Mouse (Mus musculus) neural tube, embryonic 13.5 days (tissue): Measurements from ENCODE around the gene Arnt. TPM values are rescaled to one million over a fixed set of nuclear protein-coding genes. Genes with fewer than 3 reads are reported as not detected.
A peak's percentile ranks its signal among the peaks of the same experiment; 100 is the strongest.
"Not testable (repeated sequence)": the region's sequence is repeated elsewhere in the genome, so short reads cannot be mapped to it uniquely, and the experiment has no call there.

Source experiments
- ATAC-seq: fragments of 200-750 bp; cut with Nextera tagmentation; 2 replicates; pipeline ENCODE4 v1.8.0; 2017; ENCODE audit warnings: low read depth, mild to moderate bottlenecking, moderate TSS enrichment, moderate library complexity
- H3K27ac ChIP-seq: fragments of 300-500 bp; sonication (generic); replicated peaks from 2 replicates; pipeline ENCODE4 v1.5.1; 2015; ENCODE audit warnings: moderate library complexity, mild to moderate bottlenecking, inconsistent platforms
- H3K27me3 ChIP-seq: fragments of 300-500 bp; sonication (generic); 2 replicates; pipeline ENCODE4 v1.6.1; 2015; ENCODE audit warnings: mild to moderate bottlenecking, inconsistent platforms
- H3K36me3 ChIP-seq: fragments of 300-500 bp; sonication (generic); 2 replicates; pipeline ENCODE4 v1.6.1; 2015; ENCODE audit warnings: mild to moderate bottlenecking, inconsistent platforms
- H3K4me1 ChIP-seq: fragments of 300-500 bp; sonication (generic); replicated peaks from 2 replicates; pipeline ENCODE4 v1.6.1; 2015; ENCODE audit warnings: inconsistent platforms
- H3K4me2 ChIP-seq: fragments of 300-500 bp; sonication (generic); 2 replicates; pipeline ENCODE4 v1.6.1; 2015; ENCODE audit warnings: inconsistent platforms, mild to moderate bottlenecking, moderate library complexity
- H3K4me3 ChIP-seq: fragments of 300-500 bp; sonication (generic); 2 replicates; pipeline ENCODE4 v1.5.1; 2015; ENCODE audit warnings: mild to moderate bottlenecking, inconsistent platforms
- H3K9ac ChIP-seq: fragments of 300-500 bp; sonication (generic); 2 replicates; pipeline ENCODE4 v1.6.1; 2015; ENCODE audit warnings: moderate library complexity, mild to moderate bottlenecking, inconsistent platforms
- H3K9me3 ChIP-seq: fragments of 300-500 bp; sonication (generic); 2 replicates; pipeline ENCODE4 v1.6.1; 2016; ENCODE audit warnings: inconsistent platforms
- WGBS: fragments of 180-500 bp; shearing (Covaris S2); methylation state at CpG from one replicate; pipeline ENCODE4 v1.1.7; 2015; 5-methylcytosine and 5-hydroxymethylcytosine counted together
- polyA plus RNA-seq: library from polyadenylated mRNA; unstranded; fragments of >200 nt; fragmentation: Nextera tagmentation; extraction: Ambion mirVana; gene quantifications from 2 replicates; pipeline ENCODE4 v1.2.1, GENCODE M21; 2015

Arnt gene
- polyA plus RNA-seq = 19.2 and 22.7 TPM in 2 replicates

GRCm38 (mm10) chr3:95434136-95434982 is at the start of gene Arnt:
Gene Arnt (plus strand): TSS chr3:95434388.
- H3K27ac ChIP-seq = peak within 1 kb of the TSS; percentile 87
- H3K9me3 ChIP-seq = no peaks in the 10 kb centered on the region
- no peaks in the 10 kb centered on the region for H3K27me3 ChIP-seq
- H3K4me2 ChIP-seq = peak within 1 kb of the TSS; percentile 82
- H3K9ac ChIP-seq = peak within 1 kb of the TSS; percentile 86
- peak within 1 kb of the TSS; percentile 88 for H3K4me3 ChIP-seq
- ATAC-seq = peak; percentile 99
- 1% methylated on average over 47 of the region's 47 CpGs for WGBS
- H3K36me3 ChIP-seq = peaks cover 18% of the 10 kb centered on the region
- peaks cover 21% of the 10 kb centered on the region for H3K4me1 ChIP-seq

DNA sequence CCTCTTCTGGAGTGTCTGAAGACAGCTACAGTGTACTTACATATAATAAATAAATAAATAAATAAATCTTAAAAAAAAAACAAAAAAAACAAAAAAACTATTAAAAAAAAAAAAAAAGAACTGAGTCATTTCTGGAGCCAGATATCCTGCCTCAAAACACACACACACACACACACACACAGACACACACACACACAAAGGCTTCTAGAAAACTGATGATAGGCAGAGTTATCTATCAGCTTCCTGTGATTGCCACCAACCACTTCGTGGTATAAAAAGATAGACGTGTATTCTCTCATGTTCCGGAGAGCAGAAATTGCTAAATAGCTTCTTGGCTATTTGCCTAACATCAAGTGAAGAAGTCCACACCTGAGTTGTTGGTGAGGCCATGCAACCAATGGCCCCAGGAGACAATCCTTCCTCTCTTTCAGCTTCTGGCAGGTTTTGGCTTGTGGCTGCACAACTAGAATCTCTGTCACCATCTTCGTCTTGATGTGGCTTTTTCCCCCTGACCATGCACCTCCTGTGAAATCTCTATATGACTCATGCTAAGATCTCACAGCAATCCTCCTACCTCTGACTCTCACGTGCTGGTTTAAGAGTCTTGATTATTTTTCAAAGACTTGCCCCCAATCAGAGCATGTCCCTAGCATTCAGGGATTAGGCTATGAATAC is 48.6 kb upstream of the Arnt start:
- Histone ChIP-seq H3K4me3 (no peak overlapping the region), H3K9ac (no peak overlapping the region), H3K4me2 (no peak overlapping the region), H3K36me3 (no peaks in the 10 kb centered on the region), H3K27ac (no peak overlapping the region), H3K27me3 (no peaks in the 10 kb centered on the region), H3K4me1 (no peaks in the 10 kb centered on the region), H3K9me3 (no peaks in the 10 kb centered on the region)
- ATAC-seq = no peak
- 86% methylated on average over 5 of the region's 5 CpGs for whole genome bisulfite sequencing

GRCm38 (mm10) chr3:95394385-95394784 is 39.8 kb upstream of the Arnt start:
- no peaks in the 10 kb centered on the region for H3K4me1 ChIP-seq
- no peak overlapping the region for H3K9ac ChIP-seq
- H3K36me3 ChIP-seq = no peaks in the 10 kb centered on the region
- peaks cover 8% of the 10 kb centered on the region for H3K9me3 ChIP-seq
- 89% methylated on average over 4 of the region's 4 CpGs for WGBS
- H3K4me3 ChIP-seq = no peak overlapping the region
- H3K27me3 ChIP-seq = no peaks in the 10 kb centered on the region
- ATAC-seq = no peak
- no peak overlapping the region for H3K27ac ChIP-seq
- H3K4me2 ChIP-seq = no peak overlapping the region

- no peaks in the 10 kb centered on the region for H3K9me3 ChIP-seq
- ATAC-seq = no peak
- H3K27ac ChIP-seq = no peak within 1 kb of the TSS
- 91% methylated on average over 3 of the region's 3 CpGs for WGBS
- H3K27me3 ChIP-seq = no peaks in the 10 kb centered on the region
- H3K4me2 ChIP-seq = no peak within 1 kb of the TSS
- H3K9ac ChIP-seq = no peak within 1 kb of the TSS
- H3K4me1 ChIP-seq = no peaks in the 10 kb centered on the region
- no peak within 1 kb of the TSS for H3K4me3 ChIP-seq
- H3K36me3 ChIP-seq = no peaks in the 10 kb centered on the region
These were observed 31.4 kb upstream of the Arnt start, which contains the start of gene 4930558C23Rik for GRCm38 (mm10) chr3:95402741-95403140. Gene 4930558C23Rik (minus strand): TSS chr3:95402841.

DNA sequence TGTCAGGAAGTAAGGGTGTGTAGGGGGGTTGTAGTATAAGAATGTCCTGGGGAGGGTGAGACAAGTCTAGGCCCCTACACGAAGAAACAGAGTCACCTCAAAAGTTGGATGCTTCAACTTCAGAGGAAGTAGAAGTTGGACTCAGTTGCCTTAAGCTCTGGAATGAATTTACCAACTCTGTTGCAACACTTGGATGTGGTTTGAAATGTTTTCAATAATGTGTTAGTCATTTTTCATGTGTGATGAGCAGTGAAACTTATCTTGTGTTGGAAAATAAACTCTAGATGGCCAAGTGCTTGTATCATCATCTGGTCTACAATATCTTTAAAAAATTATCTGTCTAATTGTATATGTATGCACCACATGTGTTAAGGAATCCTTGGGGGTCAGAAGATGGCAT is 26.5 kb upstream of the Arnt start:
- H3K27ac ChIP-seq = no peak overlapping the region
- H3K4me2 ChIP-seq = no peak overlapping the region
- H3K9me3 ChIP-seq = no peaks in the 10 kb centered on the region
- ATAC-seq = no peak
- H3K9ac ChIP-seq = no peak overlapping the region
- 92% methylated on average over 1 of the region's 1 CpGs for WGBS
- no peaks in the 10 kb centered on the region for H3K4me1 ChIP-seq
- no peaks in the 10 kb centered on the region for H3K27me3 ChIP-seq
- H3K4me3 ChIP-seq = no peak overlapping the region
- no peaks in the 10 kb centered on the region for H3K36me3 ChIP-seq

GRCm38 (mm10) chr3:95408852-95409251 is 25.3 kb upstream of the Arnt start:
- Histone ChIP-seq H3K4me2 (no peak overlapping the region), H3K4me3 (no peak overlapping the region), H3K27ac (no peak overlapping the region), H3K9ac (no peak overlapping the region), H3K36me3 (no peaks in the 10 kb centered on the region), H3K9me3 (no peaks in the 10 kb centered on the region), H3K4me1 (no peaks in the 10 kb centered on the region), H3K27me3 (no peaks in the 10 kb centered on the region)
- WGBS = 97% methylated on average over 2 of the region's 2 CpGs
- ATAC-seq = no peak

DNA sequence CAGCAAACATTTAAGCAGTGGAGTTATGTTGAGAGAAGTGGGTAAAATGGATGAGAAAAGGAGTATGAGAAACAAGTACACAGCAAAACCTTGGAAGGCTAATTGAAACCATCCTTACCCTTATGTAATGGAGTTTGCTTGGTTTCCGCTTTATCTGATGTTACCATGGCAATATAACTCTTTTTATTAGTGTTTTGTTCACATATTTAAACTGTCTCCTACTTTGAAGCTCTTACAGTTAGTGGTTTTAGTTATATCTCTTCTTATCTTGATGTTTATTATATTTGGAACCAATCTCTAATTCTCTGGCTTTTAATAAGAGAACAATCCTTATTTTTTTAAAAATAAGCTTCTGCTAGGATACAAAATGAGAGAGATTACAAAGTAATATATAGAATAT is 21.9 kb upstream of the Arnt start:
- no peak overlapping the region for H3K4me2 ChIP-seq
- no peak overlapping the region for H3K9ac ChIP-seq
- H3K4me3 ChIP-seq = no peak overlapping the region
- H3K27me3 ChIP-seq = no peaks in the 10 kb centered on the region
- H3K4me1 ChIP-seq = no peaks in the 10 kb centered on the region
- no peaks in the 10 kb centered on the region for H3K36me3 ChIP-seq
- no peak for ATAC-seq
- H3K27ac ChIP-seq = no peak overlapping the region
- H3K9me3 ChIP-seq = 0 out of 2 replicates have a peak, but pooled peaks cover 6% of the 10 kb centered on the region
- WGBS = 87% methylated on average over 1 of the region's 1 CpGs

DNA sequence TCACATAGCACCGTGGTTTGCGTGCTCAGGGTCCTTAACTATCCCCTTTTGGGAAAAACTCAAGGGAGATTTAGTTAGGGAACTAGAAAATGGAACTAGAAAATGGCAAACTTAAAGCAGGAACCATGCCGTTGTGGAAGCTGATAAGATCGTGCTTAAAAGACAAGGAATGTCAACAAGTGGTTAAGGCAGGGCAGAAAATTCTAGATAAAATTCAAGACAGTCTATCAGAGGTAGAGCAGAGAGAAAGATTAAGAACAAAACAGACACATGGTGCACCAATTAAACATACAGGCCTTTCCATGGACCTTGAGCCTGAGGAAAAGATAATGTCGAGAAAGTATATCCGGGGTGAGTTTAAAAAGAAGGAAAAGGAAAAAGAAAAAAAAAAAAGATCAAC is 16.3 kb upstream of the Arnt start:
- Histone ChIP-seq H3K9ac (no peak overlapping the region), H3K27ac (no peak overlapping the region), H3K27me3 (no peaks in the 10 kb centered on the region), H3K36me3 (no peaks in the 10 kb centered on the region), H3K4me3 (no peak overlapping the region), H3K4me2 (no peak overlapping the region), H3K4me1 (no peaks in the 10 kb centered on the region), H3K9me3 (peaks cover 23% of the 10 kb centered on the region)
- no peak for ATAC-seq
- 94% methylated on average over 6 of the region's 6 CpGs for WGBS

DNA sequence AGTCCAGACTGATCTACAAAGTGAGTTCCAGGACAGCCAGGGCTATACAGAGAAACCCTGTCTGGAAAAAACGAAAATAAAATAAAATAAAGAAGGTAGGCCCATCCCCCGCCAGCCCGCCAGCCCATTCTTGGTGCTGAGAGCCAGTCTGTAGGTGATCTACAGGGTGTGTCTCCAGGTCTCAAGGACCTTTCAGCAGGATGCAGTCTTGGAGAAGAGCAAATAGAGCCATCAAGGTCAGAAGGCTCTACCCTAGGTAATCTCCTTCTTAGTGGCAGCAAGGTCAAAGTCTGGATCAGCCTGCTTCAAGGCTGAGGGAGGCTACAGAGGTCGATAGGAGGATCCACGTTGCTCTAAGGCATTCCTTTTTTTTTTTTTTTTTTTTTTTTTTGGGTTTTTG is 7.7 kb upstream of the Arnt start:
- WGBS = 95% methylated on average over 5 of the region's 5 CpGs
- not testable (repeated sequence) for H3K9ac ChIP-seq, H3K4me2 ChIP-seq, H3K9me3 ChIP-seq, H3K4me1 ChIP-seq, H3K4me3 ChIP-seq, ATAC-seq, H3K36me3 ChIP-seq, H3K27ac ChIP-seq, H3K27me3 ChIP-seq

GRCm38 (mm10) chr3:95427117-95427890 is 6.9 kb upstream of the Arnt start:
- ATAC-seq = peak; percentile 87
- H3K9me3 ChIP-seq, H3K4me1 ChIP-seq, H3K27me3 ChIP-seq, H3K27ac ChIP-seq, H3K36me3 ChIP-seq: not testable (repeated sequence)
- 66% methylated on average over 10 of the region's 33 CpGs for WGBS
- Histone ChIP-seq H3K9ac (0 out of 2 replicates have a peak overlapping the region, but pooled peaks have one; percentile 43), H3K4me3 (peak overlapping the region; percentile 20), H3K4me2 (peak overlapping the region; percentile 50)

- not testable (repeated sequence) for H3K9me3 ChIP-seq, H3K4me1 ChIP-seq, H3K27me3 ChIP-seq, H3K36me3 ChIP-seq, H3K27ac ChIP-seq
- Histone ChIP-seq H3K9ac (0 out of 2 replicates have a peak overlapping the region, but pooled peaks have one; percentile 43), H3K4me3 (peak overlapping the region; percentile 20), H3K4me2 (peak overlapping the region; percentile 50)
- WGBS = 12% methylated on average over 14 of the region's 21 CpGs
- peak; percentile 43; the same call in 1 of the 2 replicates for ATAC-seq
These were observed 6.3 kb upstream of the Arnt start for GRCm38 (mm10) chr3:95427891-95428238.

DNA sequence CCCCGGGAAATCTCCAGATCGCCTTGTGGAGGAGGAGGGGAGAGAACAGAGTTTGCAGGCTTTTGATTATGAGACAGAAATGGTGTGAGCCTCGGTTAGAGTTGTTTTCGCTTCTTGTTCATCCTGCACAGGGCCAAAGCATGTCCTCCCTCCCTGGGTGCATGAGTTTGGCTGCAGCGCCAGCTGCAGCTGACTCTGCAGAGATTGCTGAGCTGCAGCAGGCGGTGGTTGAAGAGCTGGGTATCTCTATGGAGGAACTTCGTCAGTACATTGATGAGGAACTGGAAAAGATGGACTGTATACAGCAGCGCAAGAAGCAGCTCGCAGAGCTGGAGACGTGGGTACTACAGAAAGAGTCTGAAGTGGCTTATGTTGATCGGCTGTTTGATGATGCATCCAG is 5.8 kb upstream of the Arnt start:
- H3K27ac ChIP-seq, H3K4me3 ChIP-seq, H3K36me3 ChIP-seq, ATAC-seq, H3K27me3 ChIP-seq, H3K4me2 ChIP-seq, H3K9ac ChIP-seq, H3K4me1 ChIP-seq, H3K9me3 ChIP-seq: not testable (repeated sequence)
- 73% methylated on average over 6 of the region's 11 CpGs for WGBS
